Mouse (Mus musculus) heart, postnatal 0 days (tissue): ENCODE data around the gene Atp6v0e. TPM values are rescaled to one million over a fixed set of nuclear protein-coding genes. Genes with fewer than 3 reads are reported as not detected.

ENCODE experiments used
- ATAC-seq: fragments of 200-750 bp; cut with Nextera tagmentation; 2 replicates; pipeline ENCODE4 v1.8.0; 2017; ENCODE audit warnings: low read depth, moderate number of reproducible peaks, moderate library complexity; ENCODE audit not compliant: insufficient read depth
- DNase-seq: peaks from one replicate; pipeline ENCODE4 v3.0.0-alpha.2; 2016; ENCODE audit warnings: low spot score
- H3K27ac ChIP-seq: fragments of 300-500 bp; sonication (generic); 2 replicates; pipeline ENCODE4 v1.5.1; 2014; ENCODE audit warnings: low read depth, mild to moderate bottlenecking
- H3K27me3 ChIP-seq: fragments of 300-500 bp; sonication (generic); 2 replicates; pipeline ENCODE4 v1.6.1; 2014; ENCODE audit warnings: low read length, mixed read lengths; ENCODE audit not compliant: control insufficient read depth, insufficient read depth
- H3K36me3 ChIP-seq: fragments of 300-500 bp; sonication (generic); replicated peaks from 2 replicates; pipeline ENCODE4 v1.6.1; 2014; ENCODE audit warnings: low read length, mixed read lengths; ENCODE audit not compliant: control insufficient read depth, insufficient read depth
- H3K4me1 ChIP-seq: fragments of 300-500 bp; sonication (generic); 2 replicates; pipeline ENCODE4 v1.6.1; 2014; ENCODE audit warnings: antibody characterized with exemption; ENCODE audit not compliant: control insufficient read depth, insufficient read depth
- H3K4me2 ChIP-seq: fragments of 300-500 bp; sonication (generic); 2 replicates; pipeline ENCODE4 v1.6.1; 2014; ENCODE audit warnings: low read depth, mild to moderate bottlenecking, low read length, moderate library complexity
- H3K4me3 ChIP-seq: fragments of 300-500 bp; sonication (generic); 2 replicates; pipeline ENCODE4 v1.5.1; 2014; ENCODE audit warnings: low read depth, low read length
- H3K9ac ChIP-seq: fragments of 300-500 bp; sonication (generic); replicated peaks from 2 replicates; pipeline ENCODE4 v1.6.1; 2014; ENCODE audit warnings: low read depth, low read length, mixed read lengths
- H3K9me3 ChIP-seq: fragments of 300-500 bp; sonication (generic); replicated peaks from 2 replicates; pipeline ENCODE4 v1.6.1; 2016; ENCODE audit warnings: low read length; ENCODE audit not compliant: control insufficient read depth
- CTCF ChIP-seq: IDR thresholded peaks from 2 replicates; pipeline ENCODE4 v1.5.1; 2016; ENCODE audit warnings: antibody characterized with exemption, control low read depth, low read depth
- EP300 ChIP-seq: IDR thresholded peaks from 2 replicates; pipeline ENCODE4 v1.6.1; 2016; ENCODE audit warnings: antibody characterized with exemption, low read depth
- WGBS: fragments of 180-500 bp; shearing (Covaris S2); extraction: QIAGEN DNeasy Blood & Tissue Kit; methylation state at CpG from one replicate; pipeline ENCODE4 v1.1.7; 2014; 5-methylcytosine and 5-hydroxymethylcytosine counted together
- polyA plus RNA-seq: library from polyadenylated mRNA; unstranded; fragments of >200 nt; fragmentation: Nextera tagmentation; extraction: Ambion mirVana; gene quantifications from 2 replicates; pipeline ENCODE4 v1.2.1, GENCODE M21; 2015
- total RNA-seq: library from RNA; depleted of rRNA; stranded (reverse); fragments of >200 nt; gene quantifications from 2 replicates; pipeline ENCODE4 v1.2.3, GENCODE M21; 2014; ENCODE audit warnings: low replicate concordance

The Atp6v0e gene
- total and polyA plus RNA-seq, 2 experiments from 2014 or later: 206 to 298 TPM

DNA sequence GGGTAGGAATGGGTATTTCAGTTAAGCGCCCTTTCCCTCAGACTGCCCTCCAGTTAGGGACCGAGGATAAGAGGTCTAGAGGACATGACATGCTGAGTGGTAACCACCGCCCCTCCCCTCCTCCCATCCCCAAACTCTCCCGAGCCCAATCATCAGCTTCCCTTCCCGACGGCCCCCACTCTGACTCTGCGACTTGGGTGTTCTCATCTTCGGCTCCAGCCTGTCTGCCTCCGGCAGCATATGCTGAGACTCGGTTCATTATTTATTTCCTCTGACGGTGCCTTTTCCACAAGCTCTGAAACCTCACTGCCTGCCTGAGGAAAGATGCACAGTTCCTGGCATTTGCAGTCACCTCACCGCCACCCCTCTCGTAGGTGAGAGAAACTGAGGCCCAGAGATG lies 15.7 kb upstream of the Atp6v0e start:
- peaks cover 32% of the 10 kb centered on the region for H3K36me3 ChIP-seq
- DNase-seq: no peak
- H3K27me3 ChIP-seq: no peaks in the 10 kb centered on the region
- TF ChIP-seq CTCF (no peak), EP300 (no peak)
- H3K9ac ChIP-seq: no peak overlapping the region
- H3K9me3 ChIP-seq: no peaks in the 10 kb centered on the region
- H3K4me3 ChIP-seq: no peak overlapping the region
- ATAC-seq: peak; percentile 13; the same call in 1 of the 2 replicates
- 42% methylated on average over 13 of the region's 13 CpGs for WGBS
- H3K4me1 ChIP-seq: 0 out of 2 replicates have a peak, but pooled peaks cover 6% of the 10 kb centered on the region
- peak overlapping the region; percentile 39; the same call in 1 of the 2 replicates for H3K27ac ChIP-seq
- H3K4me2 ChIP-seq: no peak overlapping the region

DNA sequence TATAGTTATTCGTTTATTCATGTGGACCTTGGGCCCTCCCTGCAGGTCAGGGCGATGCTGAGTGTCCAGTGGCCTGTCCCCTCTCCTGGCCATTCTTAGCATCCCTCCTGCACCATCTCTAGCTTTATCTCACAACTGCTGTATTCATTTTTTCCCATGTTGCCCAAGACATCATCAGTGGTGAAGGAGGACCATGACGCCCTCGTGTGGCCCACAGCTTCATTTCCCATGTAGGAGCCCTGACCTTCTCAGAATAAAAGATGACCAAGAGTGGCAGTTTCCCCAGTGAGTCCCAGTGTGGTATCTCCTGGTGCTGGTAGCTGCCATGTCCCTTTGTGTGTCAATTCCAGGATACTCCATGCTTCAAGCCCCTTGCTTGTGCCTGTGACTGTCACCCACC lies 13.5 kb upstream of the Atp6v0e start:
- Histone ChIP-seq H3K4me1 (0 out of 2 replicates have a peak, but pooled peaks cover 6% of the 10 kb centered on the region), H3K4me3 (no peak overlapping the region), H3K27me3 (no peaks in the 10 kb centered on the region), H3K9ac (no peak overlapping the region), H3K9me3 (no peaks in the 10 kb centered on the region), H3K27ac (no peak overlapping the region), H3K36me3 (peaks cover 28% of the 10 kb centered on the region), H3K4me2 (no peak overlapping the region)
- 81% methylated on average over 4 of the region's 4 CpGs for WGBS
- no peak for DNase-seq
- peak; percentile 36 for TF ChIP-seq CTCF
- TF ChIP-seq EP300: no peak
- no peak for ATAC-seq

DNA sequence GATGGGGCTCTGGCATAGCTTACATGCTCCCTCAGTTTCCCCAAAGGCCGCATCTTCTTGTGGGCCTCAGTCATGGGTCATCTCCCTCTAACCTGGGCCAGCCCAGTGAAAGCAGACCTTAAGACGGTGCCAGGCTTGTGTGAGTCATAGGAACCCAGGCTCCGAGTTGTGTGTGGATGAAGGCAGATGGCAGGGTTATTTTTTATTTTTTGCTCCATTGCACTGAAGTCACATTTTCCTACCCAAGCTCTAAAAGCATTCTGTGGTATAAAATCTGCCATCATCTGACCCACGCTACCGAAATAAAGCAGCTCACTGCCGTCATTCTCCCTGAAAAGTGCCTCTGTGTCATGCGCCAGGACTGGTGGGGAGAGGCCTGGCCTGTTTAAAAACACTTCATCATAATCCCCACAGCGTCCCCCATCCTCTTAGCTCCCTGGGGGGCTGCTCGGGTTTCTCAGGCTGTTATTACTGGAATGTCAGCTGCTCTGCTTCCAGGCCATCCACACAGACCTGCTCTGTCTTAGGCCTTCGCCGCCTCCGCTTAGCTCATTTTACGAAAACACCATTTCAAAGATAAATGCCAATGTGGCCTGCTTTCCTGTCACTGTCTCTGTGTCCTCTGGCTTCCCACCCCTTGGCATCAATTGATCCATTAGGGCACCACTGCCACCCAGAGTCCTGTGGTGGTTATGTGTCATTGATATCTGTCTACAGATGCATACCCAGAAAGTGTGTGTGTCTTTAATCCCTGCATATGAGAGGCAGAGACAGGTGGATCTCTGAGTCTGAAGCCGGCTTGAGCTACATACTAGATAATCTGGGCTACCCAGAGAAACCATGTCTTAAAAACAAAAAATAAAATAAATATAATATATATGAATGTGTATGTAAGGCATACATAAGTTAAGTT lies 12.3 kb upstream of the Atp6v0e start:
- H3K9me3 ChIP-seq: no peaks in the 10 kb centered on the region
- DNase-seq (no peak), ATAC-seq (peak; percentile 31; the same call in 1 of the 2 replicates)
- H3K9ac ChIP-seq: no peak overlapping the region
- H3K36me3 ChIP-seq: peaks cover 37% of the 10 kb centered on the region
- H3K27ac ChIP-seq: peak overlapping the region; percentile 3; the same call in 1 of the 2 replicates
- H3K4me3 ChIP-seq: no peak overlapping the region
- 73% methylated on average over 14 of the region's 14 CpGs for WGBS
- TF ChIP-seq EP300 (no peak), CTCF (0 out of 2 replicates have a peak, but pooled peaks have one; percentile 10)
- no peaks in the 10 kb centered on the region for H3K27me3 ChIP-seq
- H3K4me2 ChIP-seq: no peak overlapping the region
- H3K4me1 ChIP-seq: no peaks in the 10 kb centered on the region

DNA sequence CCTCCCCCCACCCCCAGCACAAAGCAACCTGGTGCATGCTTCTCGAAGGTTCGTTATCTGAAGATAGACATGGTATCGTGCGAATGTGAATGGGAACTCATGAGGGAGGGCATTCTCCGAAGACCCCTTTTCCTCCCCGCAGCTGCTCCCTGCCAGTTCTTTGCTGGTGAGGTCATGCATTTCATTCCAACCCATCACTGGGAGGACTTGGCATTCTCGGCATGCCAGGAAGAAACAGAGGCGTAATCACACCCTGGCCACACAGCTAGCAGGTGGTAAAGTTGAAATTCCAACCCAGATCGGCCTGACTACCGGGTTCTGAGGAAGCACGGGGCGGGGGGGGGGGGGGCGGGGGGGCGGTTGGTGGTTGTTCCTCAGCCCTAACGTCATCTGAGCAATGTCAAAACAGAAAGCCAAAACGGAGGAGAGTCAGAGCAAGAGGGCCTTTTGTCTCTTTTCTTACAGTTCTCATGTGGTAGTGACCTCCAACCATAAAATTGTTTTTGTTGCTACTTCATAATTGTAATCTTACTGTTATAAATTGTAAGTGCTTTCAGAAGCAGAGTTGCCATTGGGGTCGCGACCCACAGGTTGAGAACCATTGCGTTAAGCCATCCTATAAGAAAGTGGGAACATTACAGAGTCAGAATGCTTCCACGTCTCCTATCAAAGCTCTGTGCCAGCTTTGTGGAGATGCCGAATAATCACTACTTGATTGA lies 4.0 kb upstream of the Atp6v0e start:
- Histone ChIP-seq H3K9me3 (no peaks in the 10 kb centered on the region), H3K4me1 (peaks cover 9% of the 10 kb centered on the region), H3K4me2 (peak overlapping the region; percentile 1; the same call in 1 of the 2 replicates), H3K9ac (no peak overlapping the region), H3K27ac (peak overlapping the region; percentile 11; the same call in 1 of the 2 replicates), H3K36me3 (peaks cover 26% of the 10 kb centered on the region), H3K4me3 (no peak overlapping the region), H3K27me3 (no peaks in the 10 kb centered on the region)
- 17% methylated on average over 19 of the region's 21 CpGs for WGBS
- TF ChIP-seq CTCF (no peak), EP300 (0 out of 2 replicates have a peak, but pooled peaks have one; percentile 18)
- DNase-seq: peak; percentile 44
- peak; percentile 47; the same call in 1 of the 2 replicates for ATAC-seq

DNA sequence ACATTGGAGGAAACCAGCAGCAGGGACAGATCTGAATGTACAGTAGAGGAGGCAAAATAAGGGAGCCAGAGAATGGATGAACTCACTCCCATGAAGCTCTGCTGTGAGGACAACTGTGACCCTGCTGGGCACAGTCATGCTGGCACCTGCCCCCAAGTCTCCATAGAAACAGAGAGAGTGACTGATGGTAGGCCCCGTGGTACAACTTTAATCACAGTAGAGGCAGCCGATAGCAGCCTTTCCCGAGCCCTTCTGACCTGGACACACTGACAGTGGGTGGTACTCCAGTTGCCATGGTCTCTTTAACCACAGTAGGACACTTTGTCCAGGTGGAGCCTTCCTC lies 3.5 kb upstream of the Atp6v0e start:
- Histone ChIP-seq H3K4me2 (peak overlapping the region; percentile 1; the same call in 1 of the 2 replicates), H3K27ac (peak overlapping the region; percentile 11; the same call in 1 of the 2 replicates), H3K36me3 (peaks cover 22% of the 10 kb centered on the region), H3K4me3 (no peak overlapping the region), H3K27me3 (no peaks in the 10 kb centered on the region), H3K9me3 (no peaks in the 10 kb centered on the region), H3K9ac (no peak overlapping the region), H3K4me1 (peaks cover 9% of the 10 kb centered on the region)
- WGBS: 77% methylated on average over 3 of the region's 3 CpGs
- ATAC-seq (no peak), DNase-seq (no peak)
- TF ChIP-seq CTCF (no peak), EP300 (no peak)
